Mouse (Mus musculus): ENCODE data around the gene Sult2b1.

Sult2b1 gene

DNA sequence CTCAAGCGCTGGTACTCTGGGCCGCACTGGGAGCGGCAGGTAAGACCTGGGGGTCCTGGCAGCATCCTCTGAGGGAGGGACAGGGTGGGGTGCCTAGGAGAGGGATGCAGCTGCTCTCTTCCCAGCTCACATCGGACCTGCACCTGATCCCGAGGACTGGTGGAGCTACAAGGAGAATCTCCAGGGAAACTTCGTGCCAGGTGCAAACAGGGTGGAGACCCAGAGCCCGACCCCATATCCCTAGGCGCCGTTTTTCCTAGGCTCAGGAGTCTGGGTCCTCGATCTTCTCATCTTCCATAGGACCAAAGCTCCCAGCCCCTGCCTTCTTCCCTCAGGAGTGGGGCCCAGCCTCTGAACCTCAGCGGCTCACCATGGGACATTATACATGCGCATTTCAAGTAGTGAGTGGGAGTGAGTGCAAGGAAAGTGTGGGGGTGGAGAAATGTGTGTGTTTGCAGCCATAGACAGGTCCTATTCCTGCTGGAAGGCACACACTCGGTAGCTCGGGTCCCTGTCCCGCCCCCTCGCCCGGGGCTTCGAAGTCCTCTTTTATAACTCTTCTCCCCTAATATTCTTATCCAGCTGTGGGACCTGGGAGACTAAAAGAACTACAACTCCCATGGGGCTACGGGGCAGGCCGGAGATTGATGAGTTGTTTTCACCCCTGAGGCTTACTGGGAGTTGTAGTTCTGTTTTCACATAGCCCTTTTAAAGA is 84.0 kb downstream of the Sult2b1 start:
- peak; percentile 63 for DNase-seq (ENCODE audit: extremely low read depth, low read depth)

DNA sequence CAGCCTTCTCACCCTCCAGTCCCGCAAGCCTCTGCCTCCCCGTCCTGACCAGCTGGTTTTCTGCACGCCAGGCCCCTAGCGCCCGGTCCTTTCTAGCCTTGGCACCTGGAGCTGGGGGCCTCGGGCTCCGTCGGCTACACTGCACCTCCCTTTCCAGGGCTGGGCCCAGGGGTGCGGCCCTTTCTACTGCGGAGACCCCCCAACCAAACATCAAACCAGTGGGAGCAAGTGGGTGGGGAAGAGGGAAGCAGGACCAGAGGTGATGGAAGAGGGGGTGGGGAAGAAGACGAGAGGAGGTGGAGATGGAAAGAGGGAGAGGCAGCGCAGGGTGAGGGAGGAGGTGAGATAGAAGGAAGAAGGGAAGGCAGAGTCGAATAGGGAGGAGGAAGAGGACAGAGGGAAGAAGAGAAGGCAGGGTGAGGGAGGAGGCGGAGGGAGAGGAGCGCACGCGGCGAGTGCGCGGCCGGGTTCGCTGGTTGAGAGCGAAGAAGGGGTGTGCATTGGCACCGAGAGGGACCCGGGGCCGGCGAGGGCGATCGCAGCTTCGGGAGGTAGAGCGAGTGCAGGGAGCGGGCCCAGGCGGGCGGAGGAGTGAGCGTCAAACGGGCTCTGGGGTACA is 84.8 kb downstream of the Sult2b1 start, which contains the start of gene Car11:
Car11 (plus strand) TSS at position 321 of the 619 bp plus-strand sequence.
- no peak for DNase-seq (ENCODE audit: extremely low read depth, low read depth)

DNA sequence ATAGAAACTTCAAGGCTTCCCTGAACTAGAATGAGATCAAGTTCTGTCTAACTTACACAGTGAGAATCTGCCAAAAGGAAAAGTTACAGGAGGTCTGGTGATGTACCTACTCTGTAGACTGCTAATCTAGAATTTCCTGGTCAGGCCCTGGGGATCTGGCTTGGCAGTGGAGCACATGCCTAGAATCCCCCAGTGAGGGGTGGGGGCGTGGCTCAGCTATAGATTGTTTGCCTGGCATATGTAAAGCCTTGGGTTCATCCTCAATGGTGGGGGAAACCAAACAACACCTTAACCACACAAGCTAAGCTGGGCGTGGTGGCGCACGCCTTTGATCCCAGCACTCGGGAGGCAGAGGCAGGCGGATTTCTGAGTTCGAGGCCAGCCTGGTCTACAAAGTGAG is 86.6 kb downstream of the Sult2b1 start:
- DNase-seq (ENCODE audit: extremely low read depth, low read depth): no peak

DNA sequence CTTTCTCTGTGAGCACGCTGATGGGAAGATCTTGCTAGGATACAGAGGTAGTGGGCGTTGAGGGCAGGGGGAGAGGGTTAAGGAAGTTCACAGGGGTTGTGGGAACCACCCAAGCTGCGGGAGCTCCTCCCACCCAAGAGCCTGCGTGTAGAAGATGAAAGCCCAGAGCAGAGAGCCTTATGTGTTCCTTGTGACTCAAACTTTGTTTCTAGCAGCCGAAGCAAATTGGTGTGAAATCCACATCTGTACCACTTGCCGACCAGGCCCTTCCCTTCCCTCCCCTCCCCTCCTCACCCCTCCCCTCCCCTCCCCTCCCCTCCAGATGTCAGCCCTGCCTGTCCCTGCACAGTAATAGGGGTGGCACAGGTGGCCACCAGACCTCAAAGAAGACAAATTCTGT is 89.4 kb downstream of the Sult2b1 start:
- DNase-seq (ENCODE audit: extremely low read depth, low read depth): no peak

DNA sequence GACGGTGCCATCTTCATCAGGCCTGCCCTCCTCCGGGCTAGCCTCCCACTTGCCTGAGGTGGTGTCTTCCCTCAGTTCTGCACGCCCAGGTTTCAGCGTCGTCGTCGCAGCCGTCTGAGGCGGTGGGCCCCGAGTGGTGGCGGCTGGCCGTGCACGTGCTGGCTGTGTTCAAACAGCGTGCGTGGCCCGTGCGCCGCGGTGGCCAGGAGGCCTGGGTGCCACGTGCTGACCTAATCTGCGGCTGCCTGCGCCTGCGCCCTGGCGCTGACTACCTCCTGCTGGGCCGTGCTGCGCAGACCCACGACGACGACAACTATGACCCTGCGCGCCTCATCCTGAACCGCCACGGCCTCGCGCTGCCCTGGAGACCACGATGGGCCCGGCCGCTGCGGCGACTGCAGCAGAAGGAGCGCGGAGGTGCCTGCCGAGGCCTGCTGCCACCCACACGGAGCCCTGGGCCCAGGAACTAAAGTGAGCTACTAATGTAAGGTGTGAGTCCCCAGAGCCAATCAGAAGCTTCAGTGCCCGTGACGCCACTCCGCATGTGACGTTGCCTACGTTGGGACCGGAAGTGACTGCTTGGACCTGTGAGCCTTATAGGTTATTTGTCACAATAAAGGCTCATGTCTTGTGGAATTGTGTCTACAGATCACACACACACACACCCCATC is 90.4 kb downstream of the Sult2b1 start, which contains the start of gene Sec1:
Sec1 (minus strand) TSS at position 482 of the 671 bp plus-strand sequence.
- DNase-seq (ENCODE audit: extremely low read depth, low read depth): no peak

DNA sequence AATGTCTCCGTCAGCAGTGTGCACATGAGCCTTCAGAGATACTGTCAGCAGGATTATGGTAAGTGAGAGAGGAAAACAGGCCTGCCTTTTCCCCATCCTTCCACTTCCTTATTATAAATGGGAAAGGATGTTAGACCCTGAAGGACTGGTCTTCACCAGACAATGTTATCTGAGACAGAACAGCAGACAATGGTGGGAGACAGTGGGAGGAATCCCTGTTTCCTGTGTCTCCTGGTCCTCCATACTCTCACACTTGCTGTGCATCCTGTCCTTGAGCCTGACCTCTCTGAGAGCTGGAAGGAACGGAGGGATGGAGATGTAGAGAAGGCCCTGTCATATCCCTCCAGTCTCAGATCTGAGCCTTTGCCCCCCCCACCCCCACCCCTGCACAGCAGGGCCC is 92.1 kb downstream of the Sult2b1 start:
- no peak for DNase-seq (ENCODE audit: extremely low read depth, low read depth)

DNA sequence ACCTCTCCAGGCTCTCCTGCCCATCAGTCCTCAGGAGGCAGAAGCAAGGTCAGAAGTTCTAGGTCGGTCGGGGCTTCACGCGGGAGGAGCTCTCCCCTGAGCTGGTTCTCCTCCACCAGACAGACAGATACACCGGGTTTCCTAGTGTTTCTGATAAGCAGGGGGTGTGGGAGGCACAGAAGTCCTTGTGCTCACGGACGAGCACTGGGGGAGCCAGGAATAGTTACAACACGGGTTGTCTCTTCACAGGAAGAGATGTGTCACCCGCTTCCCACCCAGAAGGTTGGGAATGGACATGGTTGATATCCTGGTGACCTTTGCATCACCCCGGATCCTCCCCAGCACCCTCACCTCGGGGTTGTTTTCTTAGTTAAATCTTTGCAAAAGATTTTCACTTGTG is 94.7 kb downstream of the Sult2b1 start:
- DNase-seq (ENCODE audit: extremely low read depth, low read depth): no peak

DNA sequence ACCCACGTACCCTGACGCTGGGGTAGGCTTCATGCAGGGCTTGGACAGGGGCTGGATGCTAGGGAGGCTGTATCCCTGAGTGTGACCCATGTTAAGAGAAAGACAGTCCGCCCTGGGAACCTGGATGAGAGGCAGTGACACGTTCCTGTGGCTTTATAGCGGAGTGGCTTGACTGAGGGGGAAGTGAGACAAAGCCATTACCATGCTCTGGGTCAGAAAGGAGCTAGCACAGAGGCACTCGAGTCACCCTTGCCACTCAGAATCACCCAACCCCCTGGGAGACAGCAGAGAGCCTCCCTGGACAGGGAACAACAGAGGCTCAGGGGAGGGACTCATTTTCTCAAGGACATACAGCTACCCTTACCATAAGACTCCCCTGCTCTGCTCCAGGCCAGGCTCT is 95.4 kb downstream of the Sult2b1 start:
- DNase-seq (ENCODE audit: extremely low read depth, low read depth): no peak

DNA sequence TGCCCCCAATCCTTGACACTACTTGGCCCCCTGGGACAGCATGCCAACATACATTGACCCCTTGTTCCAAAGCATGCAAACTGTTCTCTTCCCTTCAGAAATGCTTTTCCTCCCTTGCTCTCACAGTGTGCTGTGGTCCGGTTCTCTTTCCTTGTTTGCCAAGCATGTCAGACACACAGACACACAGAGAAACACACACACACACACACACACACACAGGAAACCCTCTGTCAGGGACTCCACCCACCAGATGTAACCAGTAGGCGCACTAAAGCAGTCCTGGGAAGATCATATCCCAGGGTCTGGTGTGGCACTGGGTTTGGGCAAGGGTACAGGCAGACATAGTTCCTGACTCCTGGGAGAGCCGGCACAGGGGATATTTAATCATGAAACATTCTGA is 97.6 kb downstream of the Sult2b1 start:
- DNase-seq (ENCODE audit: extremely low read depth, low read depth): no peak

DNA sequence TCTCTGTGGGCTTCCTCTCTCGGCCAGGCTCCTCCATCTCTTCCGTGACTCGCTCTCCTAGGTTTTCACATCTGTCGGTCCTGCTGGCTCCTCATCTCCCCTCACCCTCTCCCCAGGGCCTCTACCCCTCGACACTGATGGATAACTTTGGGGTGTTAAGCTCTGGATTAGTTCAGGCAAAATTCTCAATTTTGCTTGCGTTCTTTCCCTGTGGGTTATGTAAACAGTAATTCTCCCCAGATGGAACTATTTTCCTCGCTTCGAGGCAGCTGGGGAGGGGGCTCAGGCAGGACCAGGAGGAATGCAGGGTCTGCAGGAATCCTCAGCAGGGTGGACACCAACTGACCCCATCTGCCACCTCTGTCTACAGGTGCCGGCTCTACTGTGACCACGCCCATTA is 98.7 kb downstream of the Sult2b1 start:
- DNase-seq (ENCODE audit: extremely low read depth, low read depth): no peak

DNA sequence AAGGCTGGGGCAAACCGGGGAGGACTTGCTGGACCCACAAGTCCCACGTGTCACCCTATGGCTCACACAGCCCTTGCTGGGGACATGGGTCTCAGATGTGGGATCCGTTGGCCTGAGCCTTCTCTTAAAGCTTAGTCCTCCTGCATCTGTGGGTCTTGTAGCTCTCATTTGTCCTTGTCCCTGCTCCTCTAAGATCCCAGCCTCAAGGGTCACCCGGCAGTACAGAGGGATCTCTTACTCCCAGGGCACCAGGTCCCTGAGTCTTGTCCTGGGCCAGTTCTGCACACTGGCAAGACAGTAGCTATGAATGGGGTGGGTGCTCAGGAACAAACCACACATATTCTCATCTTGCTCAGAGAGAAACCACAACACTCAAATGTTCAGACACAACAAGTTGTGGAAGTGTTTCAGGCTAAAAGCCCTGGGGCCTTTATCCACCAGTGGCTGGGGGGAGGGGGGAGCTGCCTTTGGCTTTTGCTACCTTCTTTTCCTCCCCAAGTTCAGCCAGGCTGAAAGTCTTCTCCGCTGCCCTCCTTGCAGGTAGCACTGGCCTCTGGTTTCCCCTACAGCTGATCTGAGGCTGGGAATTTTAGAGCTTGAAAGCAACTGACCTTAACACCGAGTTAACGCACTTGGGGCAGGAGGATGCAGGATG is 100.9 kb downstream of the Sult2b1 start, which contains the start of gene Ntn5:
Ntn5 (plus strand) TSS at position 627 of the 655 bp plus-strand sequence.
- no peak for DNase-seq (ENCODE audit: extremely low read depth, low read depth)

DNA sequence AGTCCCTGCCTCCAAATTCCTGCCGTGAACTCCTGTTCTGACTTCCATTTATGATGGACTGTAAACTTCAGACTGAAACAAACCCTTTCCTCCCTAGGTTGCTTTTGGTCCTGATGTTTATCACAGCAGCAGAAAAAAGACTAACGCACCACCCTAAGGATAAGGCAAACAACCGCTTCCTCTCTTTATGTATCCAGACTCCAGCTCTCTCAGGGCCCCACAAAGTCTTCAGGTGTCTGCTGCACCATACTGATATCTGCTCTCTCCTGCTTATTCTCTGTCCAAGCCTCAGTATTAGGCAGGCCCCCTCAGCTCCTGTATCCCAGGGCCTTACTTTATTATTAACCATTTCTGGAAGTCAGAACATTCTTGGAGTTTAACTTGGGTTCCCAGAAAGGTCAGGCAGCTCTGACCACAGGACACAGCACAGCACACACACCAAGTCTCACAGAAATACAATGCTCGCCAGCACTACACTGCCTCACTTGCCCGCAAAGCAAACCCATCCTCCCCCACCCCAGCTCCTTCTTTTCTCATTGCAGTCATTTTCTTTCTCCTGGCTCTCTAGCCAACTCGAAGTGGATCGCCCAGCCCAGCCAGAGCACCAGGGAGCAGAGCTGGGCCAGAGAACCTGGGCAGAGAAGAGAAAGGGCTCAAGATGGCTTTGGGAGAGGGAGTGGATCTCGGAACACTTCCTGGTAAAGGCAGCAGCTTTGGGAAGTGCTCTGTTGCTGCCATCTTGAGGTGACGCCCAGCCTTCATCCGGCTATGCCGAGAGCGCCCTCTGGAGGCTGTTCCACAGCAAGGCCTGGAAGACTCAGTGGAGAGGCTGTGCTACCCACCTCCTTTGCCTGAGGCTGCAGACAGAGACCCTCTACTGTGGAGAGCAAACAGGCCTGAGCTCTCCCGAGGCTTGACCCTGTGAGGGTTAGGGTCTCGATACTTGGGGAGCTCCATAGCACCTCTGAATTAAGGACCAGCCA is 102.0 kb downstream of the Sult2b1 start:
- DNase-seq (ENCODE audit: extremely low read depth, low read depth): peak; percentile 66

DNA sequence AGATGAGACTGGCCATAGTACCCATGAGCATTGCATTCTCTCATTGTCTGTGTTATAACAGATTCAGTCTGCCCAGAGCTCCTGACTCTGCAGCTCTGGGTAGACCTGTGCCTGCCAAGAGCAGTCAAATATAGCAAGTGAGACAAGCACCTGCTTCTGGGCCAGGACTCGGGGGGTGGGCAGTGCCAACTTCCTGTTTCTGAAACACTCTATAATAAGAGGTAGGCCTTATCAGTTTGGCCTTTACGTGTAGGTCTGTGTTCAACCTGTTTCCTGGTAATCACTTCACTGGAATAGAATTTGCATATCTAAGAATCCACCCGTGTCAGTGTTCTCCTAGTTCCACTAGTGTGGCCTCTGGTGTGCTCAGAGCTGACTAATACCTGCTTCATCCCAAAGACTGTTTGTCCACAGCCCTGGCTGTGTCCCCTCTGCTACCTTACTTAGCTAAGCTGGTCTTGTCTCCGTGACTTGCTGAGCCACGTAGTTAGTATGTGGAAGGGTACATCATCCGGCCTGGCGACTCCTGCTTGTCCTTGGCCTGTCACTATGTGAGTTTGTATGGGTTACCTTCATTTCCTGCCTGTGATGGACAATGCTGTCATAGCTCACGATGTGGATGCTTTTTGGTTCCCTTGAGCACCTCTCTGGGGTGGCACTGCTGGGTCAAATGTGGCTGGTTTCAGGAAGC is 103.3 kb downstream of the Sult2b1 start:
- peak; percentile 73 for DNase-seq (ENCODE audit: extremely low read depth, low read depth)

Measured in MEL-GATA-1-ER (cell line).